Mouse (Mus musculus) brain, embryonic 14.5 days (tissue): ENCODE results near the gene Kbtbd2.

ENCODE experiments used
- CTCF ChIP-seq: fragments of 200-500 bp; IDR thresholded peaks from 2 replicates; pipeline ENCODE4 v1.5.1; 2012; ENCODE audit warnings: inconsistent platforms, mild to moderate bottlenecking, moderate library complexity, borderline replicate concordance; ENCODE audit not compliant: insufficient read depth, insufficient read length; ENCODE audit errors: extremely low read depth
- POLR2A ChIP-seq: fragments of 200-500 bp; IDR thresholded peaks from 2 replicates; pipeline ENCODE4 v1.6.1; 2012; ENCODE audit warnings: mild to moderate bottlenecking, inconsistent platforms, borderline replicate concordance; ENCODE audit not compliant: poor library complexity, insufficient read depth, insufficient read length, severe bottlenecking; ENCODE audit errors: extremely low read depth

- TF ChIP-seq POLR2A (no peak), CTCF (no peak)
Observed at GRCm38 (mm10) chr6:56789336-56789735, 8.3 kb downstream of the Kbtbd2 start.
